Mouse (Mus musculus) small intestine, adult 2 months (tissue): ENCODE data around the gene Ovol2.

Experiments used
- CTCF ChIP-seq: fragments of 200-500 bp; IDR thresholded peaks from 2 replicates; pipeline ENCODE4 v1.5.1; 2012; ENCODE audit warnings: low read depth, mild to moderate bottlenecking, control low read depth, inconsistent platforms, low read length, moderate library complexity, mixed read lengths; ENCODE audit not compliant: insufficient replicate concordance, insufficient read length; ENCODE audit errors: extremely low read depth
- POLR2A ChIP-seq: fragments of 200-500 bp; IDR thresholded peaks from 2 replicates; pipeline ENCODE4 v1.6.1; 2012; ENCODE audit warnings: low read depth, mild to moderate bottlenecking, control low read depth, inconsistent platforms, low read length, moderate library complexity

- TF ChIP-seq CTCF (no peak), POLR2A (no peak)
Observed at GRCm38 (mm10) chr2:144311372-144311771, 20.6 kb downstream of the Ovol2 start.
